Mouse (Mus musculus): ENCODE measurements at regions not wholly inside any gene's neighbourhood (a gene's known extent, or its start where the extent isn't known, plus 50 kb on each side); places are given as distances from the start of the nearest gene placed in this dataset.
"Not testable (repeated sequence)": the region's sequence is repeated elsewhere in the genome, so short reads cannot be mapped to it uniquely, and the experiment has no call there.

DNA sequence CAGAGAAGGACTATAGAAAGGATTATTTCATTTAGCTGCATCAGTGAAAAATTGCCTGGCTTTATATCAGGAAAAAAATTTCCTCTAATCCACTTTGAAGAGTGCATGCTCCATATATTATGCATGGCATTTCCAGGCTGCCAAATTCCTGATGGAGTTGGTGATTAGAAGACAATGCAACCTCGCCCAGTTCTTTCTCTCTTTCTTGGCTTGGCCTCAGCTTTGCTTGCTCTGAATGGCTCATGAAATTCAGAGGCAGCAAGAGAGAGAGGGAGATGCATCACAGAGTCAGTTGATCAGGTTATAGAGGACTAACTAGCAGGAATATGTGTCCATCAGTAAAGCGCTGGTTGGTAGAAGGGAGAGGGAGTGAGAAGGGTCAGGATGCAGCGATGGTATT, 335.6 kb upstream of the Igfbp7 start:
- WGBS, result 57% methylated on average over 3 of the region's 3 CpGs
- Histone ChIP-seq H3K27me3 (no peaks in the 10 kb centered on the region), H3K4me1 (replicated peaks) (peaks cover 4% of the 10 kb centered on the region), H3K9me3 (no peaks in the 10 kb centered on the region), H3K36me3 (no peaks in the 10 kb centered on the region), H3K9ac (no peak overlapping the region), H3K4me2 (no peak overlapping the region), H3K4me3 (no peak overlapping the region), H3K27ac (no peak overlapping the region)
- 0 out of 2 replicates have a peak, but pooled peaks have one; percentile 34 for ATAC-seq (ENCODE audit: low FRiP score)

DNA sequence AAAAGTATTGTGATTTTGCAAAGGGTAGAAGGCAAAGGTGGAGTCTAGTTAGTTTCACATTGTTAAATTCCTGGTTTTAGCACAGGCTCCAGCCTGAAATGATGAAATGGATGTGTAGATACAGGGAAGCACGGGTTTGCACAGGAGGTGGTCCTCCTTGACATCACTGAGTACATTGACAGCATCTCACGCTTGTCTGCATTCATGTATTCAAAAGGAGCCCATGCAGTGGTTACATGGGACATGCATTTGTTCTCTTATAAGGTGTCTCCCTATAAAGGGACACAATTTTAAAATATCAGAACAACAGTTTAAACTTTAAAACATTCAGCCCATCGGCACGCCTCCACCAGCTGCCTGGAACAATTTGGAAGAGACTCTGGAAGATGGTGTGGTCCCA, 322.4 kb upstream of the Igfbp7 start:
- not testable (repeated sequence) for H3K36me3 ChIP-seq; H3K27me3 ChIP-seq; H3K9ac ChIP-seq; H3K27ac ChIP-seq; H3K4me2 ChIP-seq; H3K4me1 ChIP-seq (replicated peaks); H3K4me3 ChIP-seq; H3K9me3 ChIP-seq; ATAC-seq (ENCODE audit: low FRiP score)
- 57% methylated on average over 4 of the region's 4 CpGs for WGBS

DNA sequence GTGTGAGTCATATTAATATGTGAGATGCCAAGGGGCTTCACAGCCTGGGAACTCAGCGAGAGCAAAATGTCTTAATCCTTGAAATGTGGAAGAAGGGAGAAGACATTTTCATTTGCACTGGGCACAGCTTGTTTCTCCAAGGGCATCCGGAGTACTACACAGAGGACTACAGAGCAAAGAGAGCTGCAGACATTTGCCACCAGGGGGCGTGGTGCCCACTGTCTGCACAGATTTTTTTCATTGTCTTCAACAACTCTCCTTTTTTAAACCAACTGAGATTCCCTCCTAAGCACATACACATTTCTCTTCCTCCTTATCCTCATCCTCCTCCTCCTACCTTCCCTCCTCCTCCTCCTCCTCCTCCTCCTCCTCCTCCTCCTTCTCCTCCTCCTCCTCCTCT, 273.8 kb upstream of the Igfbp7 start:
- H3K9ac ChIP-seq, result no peak overlapping the region
- no peak overlapping the region for H3K4me3 ChIP-seq
- no peak overlapping the region for H3K4me2 ChIP-seq
- ATAC-seq (ENCODE audit: low FRiP score), result no peak
- no peaks in the 10 kb centered on the region for H3K4me1 ChIP-seq (replicated peaks)
- no peaks in the 10 kb centered on the region for H3K9me3 ChIP-seq
- no peaks in the 10 kb centered on the region for H3K27me3 ChIP-seq
- WGBS, result 74% methylated on average over 3 of the region's 3 CpGs
- H3K27ac ChIP-seq, result no peak overlapping the region
- no peaks in the 10 kb centered on the region for H3K36me3 ChIP-seq

DNA sequence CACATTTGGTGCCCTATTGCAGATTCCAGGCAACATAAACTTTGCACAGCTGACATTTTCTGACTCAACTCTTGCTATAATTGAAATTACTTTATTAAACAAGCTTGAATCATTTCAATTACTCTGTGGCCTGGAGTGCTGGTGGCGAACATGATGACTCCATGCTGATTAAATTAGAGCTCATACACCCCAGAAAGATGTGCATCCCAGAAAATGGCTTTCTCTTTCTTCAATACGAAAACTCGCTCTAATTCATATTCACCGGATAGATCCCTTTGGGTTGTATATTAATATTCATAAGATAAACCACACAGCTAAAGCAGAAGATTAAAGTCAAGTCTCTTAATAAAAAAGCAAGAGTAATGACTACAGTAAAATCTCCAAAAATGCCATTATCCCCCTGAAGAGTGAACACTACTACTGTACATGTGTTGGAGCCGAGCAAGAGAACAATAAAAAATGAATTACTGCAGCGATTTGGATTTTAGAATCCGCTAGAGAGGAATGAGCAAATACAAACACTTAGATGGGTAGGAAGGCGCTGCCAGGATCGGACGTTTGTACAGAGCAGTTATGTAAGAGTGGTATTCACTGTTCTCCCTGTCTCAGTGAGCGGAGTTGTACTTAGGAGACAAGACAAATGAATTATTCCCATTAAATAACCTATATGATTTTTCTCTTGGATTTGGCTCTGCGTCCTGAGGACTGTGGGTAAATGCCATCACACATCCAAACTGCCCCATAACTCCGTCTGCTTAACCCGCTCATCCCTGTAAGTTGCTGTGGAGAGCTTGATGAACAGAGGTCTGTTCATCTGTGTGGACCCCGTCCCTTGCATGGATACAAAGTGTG, 264.5 kb upstream of the Igfbp7 start:
- Histone ChIP-seq H3K4me1 (replicated peaks) (no peaks in the 10 kb centered on the region), H3K4me3 (no peak overlapping the region), H3K9me3 (no peaks in the 10 kb centered on the region), H3K27me3 (no peaks in the 10 kb centered on the region), H3K36me3 (no peaks in the 10 kb centered on the region), H3K9ac (no peak overlapping the region), H3K4me2 (no peak overlapping the region), H3K27ac (no peak overlapping the region)
- peak; percentile 24; the same call in 1 of the 2 replicates for ATAC-seq (ENCODE audit: low FRiP score)
- WGBS, result 81% methylated on average over 15 of the region's 15 CpGs

DNA sequence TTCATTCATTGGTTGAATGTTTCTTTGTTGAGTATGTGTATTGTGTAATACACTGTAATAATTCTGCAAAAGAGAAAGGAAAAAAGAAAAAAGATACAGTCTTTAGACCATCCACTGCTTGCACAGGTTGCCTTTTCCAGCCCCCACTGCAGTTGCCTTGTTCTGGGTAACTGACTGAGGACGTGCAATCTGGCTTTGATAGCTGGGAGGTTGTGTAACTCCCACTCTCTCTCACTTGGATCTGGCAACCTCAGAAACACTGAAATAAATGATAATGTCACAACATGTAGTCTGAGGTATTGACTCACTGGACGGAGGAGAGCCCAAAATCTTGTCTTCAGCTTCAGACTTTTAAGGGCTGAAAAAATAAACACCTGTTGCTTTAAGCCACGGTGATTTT, 255.3 kb upstream of the Igfbp7 start:
- Histone ChIP-seq H3K4me1 (replicated peaks) (no peaks in the 10 kb centered on the region), H3K9ac (no peak overlapping the region), H3K4me2 (no peak overlapping the region), H3K27me3 (no peaks in the 10 kb centered on the region), H3K36me3 (no peaks in the 10 kb centered on the region), H3K27ac (no peak overlapping the region), H3K4me3 (no peak overlapping the region), H3K9me3 (no peaks in the 10 kb centered on the region)
- no peak for ATAC-seq (ENCODE audit: low FRiP score)
- WGBS, result 79% methylated on average over 3 of the region's 3 CpGs

DNA sequence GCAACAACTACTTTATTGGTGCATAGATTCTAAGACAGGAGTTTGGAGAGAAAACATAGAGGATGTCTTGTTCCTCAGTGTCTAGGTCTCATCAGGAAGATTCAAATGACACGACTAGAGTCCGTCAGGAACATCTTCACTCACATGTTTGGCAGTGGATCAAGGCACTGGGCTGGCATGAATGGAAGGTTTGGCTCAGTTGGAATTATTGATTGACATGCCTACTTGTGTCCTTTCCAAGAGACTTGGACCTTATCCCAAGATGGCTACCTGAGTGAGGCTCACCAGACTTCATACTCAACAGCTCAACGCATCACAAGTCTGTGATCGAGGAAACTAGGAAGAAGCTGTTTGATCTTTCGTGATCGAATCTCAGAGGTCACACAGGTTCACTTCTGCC, 251.2 kb upstream of the Igfbp7 start:
- no peak overlapping the region for H3K4me2 ChIP-seq
- H3K9ac ChIP-seq, result no peak overlapping the region
- WGBS, result 90% methylated on average over 6 of the region's 6 CpGs
- no peaks in the 10 kb centered on the region for H3K9me3 ChIP-seq
- no peaks in the 10 kb centered on the region for H3K4me1 ChIP-seq (replicated peaks)
- ATAC-seq (ENCODE audit: low FRiP score), result no peak
- no peak overlapping the region for H3K27ac ChIP-seq
- H3K27me3 ChIP-seq, result no peaks in the 10 kb centered on the region
- no peaks in the 10 kb centered on the region for H3K36me3 ChIP-seq
- H3K4me3 ChIP-seq, result no peak overlapping the region

DNA sequence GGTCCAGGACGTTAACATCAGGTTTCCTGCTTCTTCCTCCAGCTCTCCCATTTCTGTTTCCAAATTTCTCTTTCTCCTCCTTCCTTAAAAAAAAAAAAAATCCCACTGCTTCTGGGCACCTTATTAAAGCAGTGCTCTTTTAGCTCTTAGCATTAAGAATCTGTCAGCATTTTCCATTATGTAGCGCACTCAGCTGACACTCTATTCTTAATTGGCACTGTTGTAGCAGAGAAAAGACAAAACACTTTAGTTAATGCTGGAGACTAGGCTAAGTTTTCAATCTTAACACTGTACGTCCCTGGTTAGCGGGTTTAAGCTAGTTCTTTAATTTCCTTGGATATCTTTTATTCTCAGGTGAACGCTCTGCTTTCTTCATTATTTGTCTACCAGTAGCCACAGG, 236.8 kb upstream of the Igfbp7 start:
- 87% methylated on average over 5 of the region's 5 CpGs for WGBS

DNA sequence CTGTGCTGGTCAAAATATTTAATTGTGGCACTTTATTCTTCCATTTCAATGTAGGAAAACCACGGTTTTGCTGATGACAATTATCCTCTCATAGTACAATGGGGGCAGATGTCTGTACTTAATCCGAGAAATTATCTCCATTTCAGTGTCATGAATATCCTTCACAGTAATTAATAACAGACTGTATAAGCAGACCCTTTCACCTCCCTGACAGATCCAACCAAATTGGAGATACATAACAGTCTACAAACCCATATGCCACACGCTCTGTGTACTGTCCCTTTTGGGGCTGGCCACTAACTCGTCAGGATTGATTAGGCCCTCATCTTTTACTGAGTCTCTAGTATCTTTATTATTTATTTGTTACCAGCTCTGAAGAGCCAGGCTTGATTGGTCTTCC, 212.6 kb upstream of the Igfbp7 start:
- no peaks in the 10 kb centered on the region for H3K36me3 ChIP-seq
- 62% methylated on average over 4 of the region's 4 CpGs for WGBS

More for the DNA sequence above, 236.8 kb upstream of the Igfbp7 start:
- Histone ChIP-seq H3K9me3 (no peaks in the 10 kb centered on the region), H3K9ac (no peak overlapping the region), H3K4me2 (no peak overlapping the region), H3K36me3 (no peaks in the 10 kb centered on the region), H3K27me3 (no peaks in the 10 kb centered on the region), H3K27ac (no peak overlapping the region), H3K4me3 (no peak overlapping the region), H3K4me1 (replicated peaks) (0 out of 2 replicates have a peak, but pooled peaks cover 2% of the 10 kb centered on the region)
- no peak for ATAC-seq (ENCODE audit: low FRiP score)

DNA sequence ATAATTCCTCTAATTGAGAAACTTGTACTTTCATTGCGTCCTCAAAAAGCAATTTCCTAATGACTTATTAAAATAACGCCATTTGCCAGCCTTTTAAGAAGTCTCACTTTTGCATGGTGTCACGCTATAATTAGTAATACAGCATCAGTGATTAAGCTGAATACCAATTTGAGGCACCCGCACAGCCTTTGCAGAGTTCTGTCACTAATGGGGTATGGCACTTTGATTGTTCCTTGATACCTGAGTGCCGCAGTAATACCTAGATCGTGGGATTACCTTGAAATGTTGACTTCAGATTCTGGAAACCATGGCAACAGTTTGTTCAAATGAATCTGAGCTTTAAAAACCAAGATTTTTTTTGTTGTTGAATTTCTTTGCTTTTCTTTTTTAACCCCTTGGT, 202.7 kb upstream of the Igfbp7 start:
- no peak for ATAC-seq (ENCODE audit: low FRiP score)
- no peaks in the 10 kb centered on the region for H3K36me3 ChIP-seq

More for the DNA sequence above, 212.6 kb upstream of the Igfbp7 start:
- ATAC-seq (ENCODE audit: low FRiP score), result peak; percentile 57; the same call in 1 of the 2 replicates
- Histone ChIP-seq H3K9me3 (no peaks in the 10 kb centered on the region), H3K27me3 (no peaks in the 10 kb centered on the region), H3K4me1 (replicated peaks) (no peaks in the 10 kb centered on the region), H3K27ac (no peak overlapping the region), H3K4me2 (no peak overlapping the region), H3K9ac (no peak overlapping the region), H3K4me3 (no peak overlapping the region)

DNA sequence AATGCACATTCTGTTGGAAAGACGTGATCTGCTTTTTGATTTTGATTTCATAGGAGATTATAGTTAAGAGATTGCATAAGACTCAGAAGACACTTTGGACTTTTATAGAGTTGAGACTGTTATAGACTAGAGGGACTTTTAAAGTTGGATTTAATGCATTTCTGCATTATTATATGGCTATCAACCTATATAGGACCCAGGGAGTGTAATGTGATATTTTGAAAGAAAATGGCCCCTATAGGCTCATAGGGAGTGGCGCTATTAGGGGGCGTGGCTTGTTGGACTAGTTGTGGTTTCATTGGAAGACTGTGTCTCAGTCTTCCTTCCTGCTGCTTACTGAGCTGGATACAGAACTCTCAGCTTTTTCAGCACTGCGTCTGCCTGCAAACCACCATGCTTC, 186.9 kb upstream of the Igfbp7 start:
- Histone ChIP-seq H3K36me3 (no peaks in the 10 kb centered on the region), H3K4me2 (no peak overlapping the region), H3K27ac (no peak overlapping the region), H3K4me3 (no peak overlapping the region), H3K27me3 (no peaks in the 10 kb centered on the region), H3K4me1 (replicated peaks) (no peaks in the 10 kb centered on the region), H3K9me3 (no peaks in the 10 kb centered on the region), H3K9ac (no peak overlapping the region)
- 94% methylated on average over 4 of the region's 4 CpGs for WGBS
- ATAC-seq (ENCODE audit: low FRiP score), result no peak

More for the DNA sequence above, 202.7 kb upstream of the Igfbp7 start:
- H3K27ac ChIP-seq, result no peak overlapping the region
- no peak overlapping the region for H3K4me3 ChIP-seq
- no peak overlapping the region for H3K9ac ChIP-seq
- H3K4me1 ChIP-seq (replicated peaks), result no peaks in the 10 kb centered on the region
- H3K27me3 ChIP-seq, result no peaks in the 10 kb centered on the region
- peaks cover 3% of the 10 kb centered on the region for H3K9me3 ChIP-seq
- no peak overlapping the region for H3K4me2 ChIP-seq
- 86% methylated on average over 6 of the region's 6 CpGs for WGBS

DNA sequence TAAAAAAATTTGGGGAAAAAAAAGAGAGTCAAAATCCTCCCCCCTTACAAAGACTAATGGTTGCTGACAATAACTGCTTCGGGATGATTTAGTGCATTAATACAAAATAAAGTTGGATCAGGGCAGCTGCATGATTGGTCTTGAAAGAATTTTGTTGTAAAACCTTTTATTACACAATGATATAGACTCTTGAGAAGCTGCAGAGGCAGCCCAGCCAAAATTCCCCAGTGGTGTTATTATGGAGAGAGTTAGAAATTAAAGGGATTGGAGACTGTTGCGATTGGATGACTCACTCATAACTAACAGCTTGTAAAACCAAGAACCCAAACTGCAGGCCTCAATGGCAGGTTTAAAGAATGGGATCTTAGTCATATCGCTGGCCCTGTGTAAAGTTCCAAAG, 181.4 kb upstream of the Igfbp7 start:
- H3K9me3 ChIP-seq, result no peaks in the 10 kb centered on the region
- WGBS, result 95% methylated on average over 3 of the region's 3 CpGs
- no peaks in the 10 kb centered on the region for H3K36me3 ChIP-seq
- no peak for ATAC-seq (ENCODE audit: low FRiP score)
- H3K9ac ChIP-seq, result no peak overlapping the region
- H3K27me3 ChIP-seq, result no peaks in the 10 kb centered on the region
- H3K27ac ChIP-seq, result no peak overlapping the region
- H3K4me2 ChIP-seq, result no peak overlapping the region
- H3K4me1 ChIP-seq (replicated peaks), result no peaks in the 10 kb centered on the region
- no peak overlapping the region for H3K4me3 ChIP-seq

DNA sequence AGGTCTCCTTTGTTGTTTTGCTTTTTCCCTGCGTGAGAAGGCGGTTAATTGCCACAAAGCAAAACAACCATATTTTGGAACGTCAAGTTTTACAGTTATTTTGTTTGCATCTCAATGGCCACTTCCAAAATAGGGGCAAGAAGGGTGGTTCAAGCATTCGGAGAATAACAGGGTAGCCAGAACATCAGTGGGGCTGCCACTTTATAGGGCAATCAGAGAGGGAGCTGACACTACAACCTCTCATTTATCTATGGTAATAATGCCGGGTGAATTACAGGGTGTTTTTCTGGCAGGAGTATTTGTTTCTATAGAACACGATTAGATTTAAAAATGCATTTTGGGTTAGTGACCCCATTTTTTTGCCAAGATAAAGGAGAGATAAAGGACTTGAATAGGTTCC, 173.9 kb upstream of the Igfbp7 start:
- H3K27me3 ChIP-seq, result no peaks in the 10 kb centered on the region
- no peaks in the 10 kb centered on the region for H3K36me3 ChIP-seq
- H3K9ac ChIP-seq, result no peak overlapping the region
- 0 out of 2 replicates have a peak overlapping the region, but pooled peaks have one; percentile 16 for H3K4me2 ChIP-seq
- WGBS, result 37% methylated on average over 6 of the region's 6 CpGs
- H3K4me1 ChIP-seq (replicated peaks), result peaks cover 32% of the 10 kb centered on the region
- H3K4me3 ChIP-seq, result no peak overlapping the region
- ATAC-seq (ENCODE audit: low FRiP score), result no peak
- peak overlapping the region; percentile 72; the same call in 1 of the 2 replicates for H3K27ac ChIP-seq
- no peaks in the 10 kb centered on the region for H3K9me3 ChIP-seq

DNA sequence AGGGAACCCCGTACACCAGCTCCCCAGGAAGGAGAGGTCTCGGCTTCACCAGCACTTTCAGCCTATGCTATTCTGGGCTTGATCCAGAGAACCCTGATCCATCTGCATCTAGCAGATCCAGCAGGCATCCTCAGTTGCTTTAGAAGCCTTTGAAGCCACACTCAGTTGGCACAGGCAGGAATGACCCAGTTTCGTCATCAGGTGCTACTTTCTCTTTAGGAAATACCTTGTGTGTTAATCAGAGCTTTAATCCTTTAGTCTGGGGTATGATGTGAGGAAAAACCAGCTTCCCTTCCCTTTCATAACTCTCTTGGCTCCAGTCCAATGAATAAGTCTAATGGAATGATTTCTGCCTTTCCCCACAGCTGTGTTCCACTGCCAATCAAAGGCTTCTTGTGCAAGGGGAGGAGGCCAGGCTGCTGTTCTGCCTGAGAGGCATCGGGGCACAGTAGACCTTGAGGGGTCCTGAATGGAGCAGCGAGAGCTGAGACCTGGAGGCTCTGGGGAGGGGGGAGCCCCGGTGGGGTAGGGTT, 173.3 kb upstream of the Igfbp7 start:
- Histone ChIP-seq H3K4me2 (0 out of 2 replicates have a peak overlapping the region, but pooled peaks have one; percentile 16), H3K4me1 (replicated peaks) (peaks cover 32% of the 10 kb centered on the region), H3K27me3 (no peaks in the 10 kb centered on the region), H3K36me3 (no peaks in the 10 kb centered on the region), H3K9ac (no peak overlapping the region), H3K9me3 (no peaks in the 10 kb centered on the region), H3K4me3 (no peak overlapping the region), H3K27ac (peak overlapping the region; percentile 72)
- WGBS, result 44% methylated on average over 6 of the region's 6 CpGs
- ATAC-seq (ENCODE audit: low FRiP score), result peak; percentile 70

Measured in hindbrain, embryonic 13.5 days (tissue).